Mouse (Mus musculus) heart, postnatal 0 days (tissue): ENCODE results near the gene Btnl2. TPM values are rescaled to one million over a fixed set of nuclear protein-coding genes. Genes with fewer than 3 reads are reported as not detected.

Experiments used
- ATAC-seq: fragments of 200-750 bp; cut with Nextera tagmentation; 2 replicates; pipeline ENCODE4 v1.8.0; 2017; ENCODE audit warnings: low read depth, moderate number of reproducible peaks, moderate library complexity; ENCODE audit not compliant: insufficient read depth
- DNase-seq: peaks from one replicate; pipeline ENCODE4 v3.0.0-alpha.2; 2016; ENCODE audit warnings: low spot score
- H3K27ac ChIP-seq: fragments of 300-500 bp; sonication (generic); 2 replicates; pipeline ENCODE4 v1.5.1; 2014; ENCODE audit warnings: low read depth, mild to moderate bottlenecking
- H3K27me3 ChIP-seq: fragments of 300-500 bp; sonication (generic); 2 replicates; pipeline ENCODE4 v1.6.1; 2014; ENCODE audit warnings: low read length, mixed read lengths; ENCODE audit not compliant: control insufficient read depth, insufficient read depth
- H3K36me3 ChIP-seq: fragments of 300-500 bp; sonication (generic); replicated peaks from 2 replicates; pipeline ENCODE4 v1.6.1; 2014; ENCODE audit warnings: low read length, mixed read lengths; ENCODE audit not compliant: control insufficient read depth, insufficient read depth
- H3K4me1 ChIP-seq: fragments of 300-500 bp; sonication (generic); 2 replicates; pipeline ENCODE4 v1.6.1; 2014; ENCODE audit warnings: antibody characterized with exemption; ENCODE audit not compliant: control insufficient read depth, insufficient read depth
- H3K4me2 ChIP-seq: fragments of 300-500 bp; sonication (generic); 2 replicates; pipeline ENCODE4 v1.6.1; 2014; ENCODE audit warnings: low read depth, mild to moderate bottlenecking, low read length, moderate library complexity
- H3K4me3 ChIP-seq: fragments of 300-500 bp; sonication (generic); 2 replicates; pipeline ENCODE4 v1.5.1; 2014; ENCODE audit warnings: low read depth, low read length
- H3K9ac ChIP-seq: fragments of 300-500 bp; sonication (generic); replicated peaks from 2 replicates; pipeline ENCODE4 v1.6.1; 2014; ENCODE audit warnings: low read depth, low read length, mixed read lengths
- H3K9me3 ChIP-seq: fragments of 300-500 bp; sonication (generic); replicated peaks from 2 replicates; pipeline ENCODE4 v1.6.1; 2016; ENCODE audit warnings: low read length; ENCODE audit not compliant: control insufficient read depth
- CTCF ChIP-seq: IDR thresholded peaks from 2 replicates; pipeline ENCODE4 v1.5.1; 2016; ENCODE audit warnings: antibody characterized with exemption, control low read depth, low read depth
- EP300 ChIP-seq: IDR thresholded peaks from 2 replicates; pipeline ENCODE4 v1.6.1; 2016; ENCODE audit warnings: antibody characterized with exemption, low read depth
- WGBS: fragments of 180-500 bp; shearing (Covaris S2); extraction: QIAGEN DNeasy Blood & Tissue Kit; methylation state at CpG from one replicate; pipeline ENCODE4 v1.1.7; 2014; 5-methylcytosine and 5-hydroxymethylcytosine counted together
- polyA plus RNA-seq: library from polyadenylated mRNA; unstranded; fragments of >200 nt; fragmentation: Nextera tagmentation; extraction: Ambion mirVana; gene quantifications from 2 replicates; pipeline ENCODE4 v1.2.1, GENCODE M21; 2015
- total RNA-seq: library from RNA; depleted of rRNA; stranded (reverse); fragments of >200 nt; gene quantifications from 2 replicates; pipeline ENCODE4 v1.2.3, GENCODE M21; 2014; ENCODE audit warnings: low replicate concordance

Btnl2 gene
- total and polyA plus RNA-seq, 2 experiments from 2014 or later, result not detected

DNA sequence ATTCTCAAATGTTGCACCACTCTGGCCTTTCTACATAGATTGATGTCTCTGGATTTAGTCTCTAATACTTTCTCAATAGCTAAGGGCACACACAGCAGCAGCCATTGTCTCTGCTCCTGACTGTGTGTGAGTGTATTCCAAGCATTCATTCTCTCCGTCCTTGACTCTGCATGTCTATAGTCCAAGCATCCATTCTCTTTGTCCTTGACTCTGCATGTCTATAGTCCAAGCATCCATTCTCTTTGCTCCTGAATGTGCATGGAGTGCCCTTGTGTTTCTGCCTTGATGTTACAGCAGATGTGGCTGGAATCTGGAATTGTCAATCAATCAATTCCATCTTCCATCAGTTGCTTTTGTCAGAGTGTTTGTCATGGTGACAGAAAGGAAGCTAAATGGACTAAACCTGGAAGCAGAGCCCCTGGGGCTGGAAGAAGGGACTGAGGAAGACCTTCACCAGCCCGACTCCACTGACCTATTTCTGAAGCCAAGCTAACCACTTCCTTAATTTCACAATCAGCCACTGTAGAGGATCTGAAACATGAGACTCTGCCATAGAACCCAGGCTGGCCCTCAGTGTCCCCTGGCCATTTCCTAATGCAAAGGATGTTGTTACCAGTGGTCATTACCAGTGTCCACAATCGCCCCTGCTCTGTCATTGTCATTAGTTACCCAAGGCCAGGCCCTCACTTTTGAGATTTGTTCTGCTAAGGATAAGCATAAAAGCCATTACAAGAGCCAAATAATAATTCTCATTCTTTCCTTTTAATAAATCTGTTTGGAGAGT, 13.8 kb upstream of the Btnl2 start:
- WGBS, result 49% methylated on average over 3 of the region's 3 CpGs
- DNase-seq, result no peak

DNA sequence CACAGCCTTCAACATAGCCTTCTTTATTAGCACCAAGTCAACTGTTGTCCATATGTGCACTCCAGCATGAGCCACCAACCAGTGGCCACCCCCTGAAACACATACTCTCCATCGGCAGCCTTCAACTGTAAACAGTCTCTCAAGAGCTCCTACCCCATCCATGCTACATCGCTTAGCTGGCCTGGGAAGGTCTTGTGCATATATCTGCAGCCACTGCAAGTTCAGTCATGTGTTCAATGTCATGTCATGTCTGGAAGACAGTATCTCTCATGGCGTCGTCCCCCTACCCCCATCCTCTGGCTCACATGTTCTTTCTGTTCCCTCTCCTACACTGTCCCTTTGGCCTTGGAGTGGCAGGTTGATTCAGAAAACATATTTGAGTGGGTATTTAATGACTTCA, 9.7 kb upstream of the Btnl2 start:
- H3K4me3 ChIP-seq, result no peak overlapping the region
- no peaks in the 10 kb centered on the region for H3K36me3 ChIP-seq
- H3K9me3 ChIP-seq, result no peaks in the 10 kb centered on the region
- H3K27me3 ChIP-seq, result no peaks in the 10 kb centered on the region
- DNase-seq, result no peak
- H3K9ac ChIP-seq, result no peak overlapping the region
- TF ChIP-seq CTCF, result no peak
- no peak for TF ChIP-seq EP300
- no peak overlapping the region for H3K4me2 ChIP-seq
- 74% methylated on average over 4 of the region's 4 CpGs for WGBS
- H3K27ac ChIP-seq, result no peak overlapping the region
- H3K4me1 ChIP-seq, result no peaks in the 10 kb centered on the region
- no peak for ATAC-seq

More for the DNA sequence above, 13.8 kb upstream of the Btnl2 start:
- H3K4me2 ChIP-seq, result no peak overlapping the region
- H3K4me1 ChIP-seq, result no peaks in the 10 kb centered on the region
- H3K36me3 ChIP-seq, result no peaks in the 10 kb centered on the region
- H3K4me3 ChIP-seq, result no peak overlapping the region
- TF ChIP-seq CTCF, result no peak
- no peak for TF ChIP-seq EP300
- H3K27ac ChIP-seq, result no peak overlapping the region
- no peaks in the 10 kb centered on the region for H3K27me3 ChIP-seq
- no peak for ATAC-seq
- H3K9ac ChIP-seq, result no peak overlapping the region
- H3K9me3 ChIP-seq, result no peaks in the 10 kb centered on the region

DNA sequence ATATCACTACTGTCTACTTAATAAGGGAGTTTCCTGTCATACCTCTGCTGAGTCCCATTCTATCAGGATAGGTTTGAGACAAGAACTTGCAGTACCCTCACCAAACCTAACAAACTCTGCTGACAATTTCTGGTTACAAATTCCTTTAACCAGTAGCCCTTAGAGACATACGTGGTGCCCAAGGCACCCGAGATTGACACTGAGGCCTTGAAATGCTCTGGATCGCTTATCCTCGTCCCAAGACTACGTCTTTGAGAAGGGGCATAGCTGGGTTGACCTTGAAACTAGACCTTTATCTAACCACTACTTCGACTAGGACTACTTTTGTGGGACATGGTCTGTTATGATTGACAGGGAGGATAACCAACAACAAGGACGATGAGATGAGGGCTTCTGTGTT, 9.1 kb upstream of the Btnl2 start:
- H3K4me2 ChIP-seq, result no peak overlapping the region
- H3K27ac ChIP-seq, result no peak overlapping the region
- TF ChIP-seq EP300 (no peak), CTCF (no peak)
- no peaks in the 10 kb centered on the region for H3K4me1 ChIP-seq
- no peak overlapping the region for H3K4me3 ChIP-seq
- ATAC-seq (no peak), DNase-seq (no peak)
- no peaks in the 10 kb centered on the region for H3K36me3 ChIP-seq
- no peaks in the 10 kb centered on the region for H3K9me3 ChIP-seq
- H3K27me3 ChIP-seq, result peaks cover 2% of the 10 kb centered on the region; the same call in 1 of the 2 replicates
- WGBS, result 76% methylated on average over 7 of the region's 7 CpGs
- H3K9ac ChIP-seq, result no peak overlapping the region

DNA sequence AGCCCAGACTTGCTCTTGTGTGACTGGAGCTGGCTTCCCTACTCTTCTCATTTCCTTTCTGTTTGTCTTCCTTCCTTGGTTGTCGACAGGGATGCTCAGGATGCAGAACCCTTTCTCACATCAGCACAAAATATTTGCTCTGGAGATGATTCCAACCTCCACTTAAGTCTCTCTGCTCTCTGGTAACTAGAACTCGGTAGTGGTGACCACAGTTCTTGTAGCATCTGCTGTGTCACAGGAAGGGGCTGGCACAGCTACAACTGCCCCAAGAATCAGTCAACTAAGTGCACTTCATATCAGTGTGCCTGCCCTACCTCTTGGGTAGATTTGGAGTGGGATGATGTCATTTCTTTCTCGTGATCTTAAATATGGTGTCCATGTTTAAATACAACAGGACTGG, 8.6 kb upstream of the Btnl2 start:
- no peak for TF ChIP-seq CTCF
- no peak for TF ChIP-seq EP300

DNA sequence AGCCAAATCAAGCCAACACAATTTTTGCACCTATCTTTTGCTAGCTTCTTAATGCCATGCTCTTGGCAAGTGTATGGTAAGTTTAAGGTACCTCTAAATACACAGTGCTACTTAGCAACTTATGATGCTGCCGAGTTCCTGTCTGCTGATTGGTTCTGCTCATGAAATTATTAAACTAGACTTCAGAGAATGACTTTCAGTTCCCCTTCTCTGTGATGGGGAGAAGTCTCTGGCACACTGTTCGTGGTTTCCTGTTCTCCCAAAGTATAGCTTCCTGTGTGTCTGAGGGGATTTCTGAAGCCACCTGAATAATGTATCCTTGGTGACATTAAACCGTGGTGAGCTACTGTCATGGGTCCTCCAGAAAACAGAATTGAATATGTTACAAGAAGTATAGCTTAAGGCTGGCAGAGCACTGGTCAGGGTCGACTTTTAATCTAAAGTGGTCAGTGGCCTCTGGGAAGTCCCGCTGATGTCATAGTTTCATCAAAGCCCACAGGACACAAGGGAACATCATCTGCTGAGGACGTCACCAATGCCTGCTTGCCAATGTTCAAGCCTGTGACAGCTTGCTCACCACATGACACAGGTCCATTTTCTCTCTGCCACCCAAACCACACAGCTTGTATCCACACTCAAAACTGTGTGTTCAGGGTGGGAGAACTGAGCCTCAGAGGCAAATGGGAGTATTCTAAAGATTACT, 6.9 kb upstream of the Btnl2 start:
- H3K27ac ChIP-seq, result no peak overlapping the region
- TF ChIP-seq EP300, result no peak
- no peak for TF ChIP-seq CTCF
- H3K9me3 ChIP-seq, result no peaks in the 10 kb centered on the region
- ATAC-seq, result no peak
- no peak for DNase-seq
- H3K36me3 ChIP-seq, result no peaks in the 10 kb centered on the region
- no peak overlapping the region for H3K4me2 ChIP-seq
- 49% methylated on average over 6 of the region's 6 CpGs for WGBS
- H3K4me3 ChIP-seq, result no peak overlapping the region
- H3K27me3 ChIP-seq, result peaks cover 5% of the 10 kb centered on the region; the same call in 1 of the 2 replicates
- H3K9ac ChIP-seq, result no peak overlapping the region
- H3K4me1 ChIP-seq, result no peaks in the 10 kb centered on the region

More for the DNA sequence above, 8.6 kb upstream of the Btnl2 start:
- Histone ChIP-seq H3K9me3 (no peaks in the 10 kb centered on the region), H3K4me1 (no peaks in the 10 kb centered on the region), H3K4me3 (no peak overlapping the region), H3K9ac (no peak overlapping the region), H3K27ac (no peak overlapping the region), H3K27me3 (peaks cover 5% of the 10 kb centered on the region; the same call in 1 of the 2 replicates), H3K36me3 (no peaks in the 10 kb centered on the region), H3K4me2 (no peak overlapping the region)
- DNase-seq (no peak), ATAC-seq (no peak)
- 61% methylated on average over 3 of the region's 3 CpGs for WGBS
